Mouse (Mus musculus) 3134 (cell line): ENCODE results near the gene Lsm12.
"Not testable (repeated sequence)": the region's sequence is repeated elsewhere in the genome, so short reads cannot be mapped to it uniquely, and the experiment has no call there.

Source experiments
- DNase-seq: peaks from one replicate; pipeline ENCODE4 v3.0.0-alpha.2; 2011; ENCODE audit warnings: low spot score; ENCODE audit not compliant: insufficient read length; ENCODE audit errors: extremely low read depth

The Lsm12 gene

DNA sequence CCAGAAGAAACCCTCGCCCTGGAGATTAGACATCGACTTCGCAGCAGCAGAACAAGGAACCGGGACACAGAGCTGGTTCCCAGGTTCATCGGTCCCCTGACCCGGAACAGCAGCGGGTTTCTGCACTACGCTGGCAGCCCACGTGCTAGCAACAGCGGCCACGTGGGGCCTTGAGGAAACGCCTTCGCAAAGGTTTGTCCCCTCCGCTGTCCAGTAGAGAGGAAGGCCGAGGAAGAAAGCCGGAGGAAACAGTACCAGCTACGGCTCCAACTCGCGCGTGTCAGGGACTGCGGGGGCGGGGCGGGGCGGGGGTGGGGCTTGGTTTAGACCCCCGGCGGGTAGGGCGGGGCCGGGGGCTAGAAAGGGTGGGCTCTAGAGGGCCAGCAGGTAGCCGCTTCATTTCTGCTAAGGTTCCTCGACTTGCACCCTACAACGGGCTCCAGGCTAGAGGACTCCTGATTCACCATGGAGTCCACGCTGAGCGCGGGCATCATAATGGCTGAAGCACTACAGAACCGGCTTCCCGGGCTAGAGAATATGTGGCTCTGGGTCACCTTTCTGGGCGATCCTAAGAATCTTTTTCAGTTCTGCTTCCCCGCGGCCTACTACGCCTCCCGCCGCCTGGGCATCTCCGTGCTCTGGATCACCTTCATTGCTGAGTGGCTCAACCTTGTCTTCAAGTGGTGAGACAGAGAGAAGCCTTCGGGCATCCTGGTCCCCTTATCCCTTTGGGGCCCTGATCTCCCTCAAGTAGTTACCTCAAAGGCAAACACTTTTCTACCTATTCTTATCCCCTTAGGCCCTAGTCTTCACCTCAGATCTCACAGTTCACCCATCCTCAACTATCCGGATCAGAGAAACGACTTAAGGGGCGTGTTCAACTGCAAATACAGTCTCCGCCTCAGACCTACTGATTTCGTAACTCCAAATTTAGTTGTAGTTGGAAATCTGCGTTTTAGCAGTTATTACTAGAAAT lies 4.7 kb upstream of the Lsm12 start, which contains the start of gene G6pc3:
Gene G6pc3, plus strand, starts transcription at position 160 of the 976 bp plus-strand sequence.
- DNase-seq, result peak; percentile 76

DNA sequence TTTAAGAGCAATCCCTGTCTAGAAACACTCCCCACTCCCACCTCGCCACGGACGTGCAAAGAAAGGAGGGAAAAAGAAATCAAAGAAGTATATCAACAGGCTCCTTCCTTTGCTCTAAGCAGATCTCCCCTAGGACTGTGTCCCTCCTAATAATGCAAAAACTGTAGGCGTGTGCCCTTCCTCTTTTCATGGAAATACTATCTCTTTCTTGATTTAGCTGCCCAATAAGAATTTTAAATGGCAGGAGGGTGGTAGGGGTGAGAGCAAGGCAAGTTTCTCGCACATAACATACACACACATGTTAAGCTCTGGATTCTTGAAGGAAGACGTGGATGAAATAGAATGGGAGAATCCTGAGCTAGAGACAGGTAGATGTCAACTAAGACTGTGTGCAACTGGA lies 3.9 kb upstream of the Lsm12 start:
- DNase-seq, result no peak

DNA sequence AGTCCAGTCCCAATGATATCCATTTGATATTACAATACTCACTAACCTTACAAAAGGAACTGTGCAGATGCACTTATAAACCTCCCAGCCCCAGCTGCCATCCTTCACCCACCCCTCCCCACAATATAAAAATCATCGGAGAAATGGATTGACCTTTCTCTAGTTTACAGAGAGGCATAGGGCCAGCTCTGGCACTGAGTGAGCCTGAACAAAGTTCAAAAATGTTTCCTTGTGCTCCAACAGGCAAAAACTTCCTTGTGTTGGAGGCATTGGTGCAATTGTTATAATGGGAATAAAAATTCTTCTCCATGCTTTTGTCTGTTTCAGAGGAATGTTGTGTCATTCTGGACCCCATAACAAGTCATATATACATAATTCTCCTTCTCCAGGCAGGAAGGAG lies 1.1 kb upstream of the Lsm12 start:
- DNase-seq, result no peak

DNA sequence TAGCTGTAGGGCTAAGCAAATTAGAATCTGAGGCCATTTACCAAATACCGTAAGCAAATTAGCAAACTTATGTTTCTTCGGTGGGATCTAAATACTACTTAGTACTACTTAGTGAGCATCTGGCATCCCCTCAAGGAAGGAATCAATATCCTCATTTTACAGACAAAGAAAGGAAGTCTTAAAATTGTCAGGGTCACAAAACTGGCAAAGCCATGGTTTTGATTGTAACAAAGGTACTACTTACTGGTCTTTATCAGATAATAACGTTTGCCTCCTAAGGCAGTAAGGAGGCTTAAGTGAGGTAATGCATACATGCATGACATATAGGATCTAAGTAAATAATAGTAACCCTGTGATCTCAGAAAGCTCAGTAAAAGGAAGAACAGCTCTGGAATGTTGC lies 581 bp upstream of the Lsm12 start:
- no peak for DNase-seq

DNA sequence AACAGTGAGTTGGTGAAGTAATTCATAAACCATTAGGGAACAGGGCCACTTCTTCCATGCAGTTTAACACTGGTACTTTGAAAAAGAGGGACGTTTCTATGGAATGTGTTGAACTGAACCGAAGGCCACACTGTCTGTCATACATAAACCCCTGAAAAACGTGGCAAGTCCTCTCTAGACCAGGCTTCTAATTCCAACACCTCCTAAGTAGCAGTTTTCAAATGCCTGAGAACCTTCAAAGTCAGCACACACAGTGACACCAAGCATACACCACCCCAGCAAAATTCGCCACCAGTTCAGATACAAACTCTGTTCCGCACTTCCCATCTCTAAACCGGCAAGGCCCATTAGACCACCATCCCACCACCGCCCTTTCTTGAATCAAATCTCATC lies 847 bp downstream of the Lsm12 start:
- no peak for DNase-seq

DNA sequence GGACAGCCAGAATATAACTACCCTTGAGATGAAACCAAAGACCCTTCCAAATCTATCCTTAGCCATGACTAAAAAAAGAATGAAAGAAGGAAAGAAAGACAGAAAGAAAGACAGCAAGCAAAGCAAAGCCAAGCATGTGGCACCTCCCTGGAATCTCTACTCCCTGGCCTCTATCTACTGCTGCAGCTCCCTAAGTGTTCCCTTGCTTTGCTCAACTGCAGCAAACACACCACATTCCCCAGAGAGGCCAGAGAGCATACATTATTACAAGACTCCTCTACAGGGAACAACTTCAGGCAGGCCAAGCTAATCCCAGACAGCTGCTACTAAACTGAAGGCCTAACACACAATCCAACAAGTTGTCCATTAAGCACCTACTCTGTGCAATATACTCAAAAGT lies 5.3 kb downstream of the Lsm12 start:
- DNase-seq, result no peak

DNA sequence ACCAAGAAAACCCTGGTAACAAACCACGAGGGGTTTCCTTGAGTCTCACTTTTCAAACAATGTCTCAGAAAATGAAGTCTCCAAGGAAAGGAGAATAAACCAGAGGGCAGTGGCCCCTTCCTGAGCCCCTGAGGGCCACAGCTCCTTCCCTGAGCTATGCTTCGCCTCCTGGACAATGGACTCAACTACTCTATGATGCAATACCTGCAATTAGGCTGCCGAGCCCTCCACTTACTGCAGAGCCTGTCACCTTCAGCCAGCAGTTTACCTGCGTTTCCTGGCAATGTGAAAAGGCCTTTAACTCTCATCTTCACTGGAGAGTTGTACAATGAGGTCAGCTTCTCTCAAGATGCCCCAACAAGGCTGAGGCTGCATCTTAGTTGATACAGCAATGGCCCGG lies 16.4 kb downstream of the Lsm12 start:
- DNase-seq, result no peak

DNA sequence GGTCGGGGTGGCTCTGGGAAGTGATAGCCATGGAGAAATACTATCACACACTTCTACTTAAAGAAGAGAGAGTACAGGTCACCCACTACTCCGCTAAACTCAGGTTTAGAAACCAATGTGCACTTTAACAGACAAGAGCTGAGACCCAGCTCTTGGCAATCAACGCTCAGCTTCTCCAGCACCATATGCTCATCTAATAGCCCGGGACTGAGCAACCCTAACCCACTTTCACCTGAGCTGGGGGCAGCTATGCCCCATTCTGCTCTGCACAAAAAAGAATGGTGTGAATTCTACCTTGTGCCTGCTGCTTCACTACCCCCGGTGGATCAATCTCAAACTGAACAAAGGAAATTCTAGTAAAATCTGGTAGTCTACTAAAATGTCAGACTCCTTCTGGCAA lies 17.6 kb downstream of the Lsm12 start:
- no peak for DNase-seq

DNA sequence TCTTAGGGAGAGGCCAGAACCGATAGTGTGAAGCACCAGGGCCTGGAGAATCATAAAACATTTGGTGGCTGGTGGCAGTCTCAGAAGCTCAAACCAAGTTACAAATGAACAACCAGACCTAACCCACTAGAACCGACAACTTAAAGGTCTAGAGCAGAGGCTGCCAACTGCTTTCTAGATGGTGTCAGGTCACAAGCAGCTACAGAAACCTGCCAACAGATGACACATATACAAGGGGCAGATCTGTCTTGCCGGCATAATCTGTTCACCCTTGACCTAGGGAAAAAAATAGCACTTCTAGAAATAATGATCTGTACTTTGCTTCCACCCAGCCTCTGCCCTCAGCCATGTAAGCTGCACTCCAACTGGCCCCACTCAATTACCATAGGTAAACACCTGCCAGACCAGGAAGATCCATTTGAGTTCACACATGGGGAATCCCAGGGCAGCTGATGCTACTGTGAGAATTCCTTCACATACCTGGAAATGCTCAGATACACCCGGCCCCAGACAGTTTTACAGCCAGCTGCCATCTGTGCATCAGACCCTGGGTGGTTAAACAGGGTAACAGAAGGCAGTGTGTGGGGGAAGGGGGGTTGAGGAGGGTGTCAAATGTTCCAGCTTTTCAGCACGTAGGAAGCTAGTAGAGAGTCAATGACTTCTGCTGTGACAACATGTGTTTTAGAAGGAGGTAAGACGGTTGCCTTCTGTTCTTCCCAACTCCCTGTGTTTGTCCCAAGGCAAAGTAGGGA lies 18.9 kb downstream of the Lsm12 start:
- no peak for DNase-seq

DNA sequence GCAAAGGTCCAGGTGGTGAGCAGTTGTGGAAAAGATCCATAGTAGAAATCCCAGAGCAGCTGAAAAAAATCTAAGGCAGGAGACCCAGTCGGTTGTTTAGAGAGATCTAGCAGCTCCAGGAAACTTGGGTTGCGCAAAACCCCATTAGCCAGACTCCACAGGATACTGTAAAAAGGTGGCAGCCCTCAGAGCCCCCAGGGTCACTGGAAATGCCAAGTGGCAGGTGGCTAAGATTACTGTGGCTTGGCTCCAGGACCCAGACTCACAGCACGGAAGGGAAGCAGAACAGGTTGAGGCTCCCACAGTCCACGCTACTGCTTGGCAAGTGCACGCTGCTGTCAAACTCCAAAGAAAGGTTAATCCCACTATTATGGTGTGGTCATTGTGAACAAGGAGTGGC lies 25.3 kb downstream of the Lsm12 start:
- DNase-seq, result no peak

DNA sequence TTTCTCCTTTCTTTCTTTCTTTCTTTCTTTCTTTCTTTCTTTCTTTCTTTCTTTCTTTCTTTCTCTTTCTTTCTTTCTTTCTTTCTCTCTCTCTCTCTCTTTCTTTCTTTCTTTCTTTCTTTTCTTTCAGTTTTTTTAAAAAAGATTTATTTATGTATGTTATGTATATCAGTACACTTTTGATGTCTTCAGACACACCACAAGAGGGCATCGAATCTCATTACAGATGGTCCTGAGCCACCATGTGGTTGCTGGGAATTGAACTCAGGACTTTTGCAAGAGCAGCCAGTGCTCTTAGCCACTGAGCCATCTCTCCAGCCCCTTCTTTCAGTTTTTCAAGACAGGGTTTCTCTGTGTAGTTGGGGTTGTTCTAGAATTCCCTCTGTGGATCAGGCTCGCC lies 27.1 kb downstream of the Lsm12 start:
- not testable (repeated sequence) for DNase-seq

DNA sequence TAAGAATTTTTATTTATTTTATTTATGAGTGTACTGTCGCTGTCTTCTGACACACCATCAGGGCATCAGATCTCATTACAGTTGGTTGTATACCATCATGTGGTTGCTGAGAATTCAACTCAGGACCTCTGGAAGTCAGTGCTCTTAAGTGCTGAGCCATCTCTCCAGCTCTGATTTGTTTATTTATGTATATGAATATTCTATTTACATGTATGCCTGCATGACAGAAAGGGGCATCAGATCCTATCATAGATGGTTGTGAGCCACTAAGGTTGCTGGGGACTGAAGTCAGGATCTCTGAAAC lies 28.4 kb downstream of the Lsm12 start:
- DNase-seq, result no peak

DNA sequence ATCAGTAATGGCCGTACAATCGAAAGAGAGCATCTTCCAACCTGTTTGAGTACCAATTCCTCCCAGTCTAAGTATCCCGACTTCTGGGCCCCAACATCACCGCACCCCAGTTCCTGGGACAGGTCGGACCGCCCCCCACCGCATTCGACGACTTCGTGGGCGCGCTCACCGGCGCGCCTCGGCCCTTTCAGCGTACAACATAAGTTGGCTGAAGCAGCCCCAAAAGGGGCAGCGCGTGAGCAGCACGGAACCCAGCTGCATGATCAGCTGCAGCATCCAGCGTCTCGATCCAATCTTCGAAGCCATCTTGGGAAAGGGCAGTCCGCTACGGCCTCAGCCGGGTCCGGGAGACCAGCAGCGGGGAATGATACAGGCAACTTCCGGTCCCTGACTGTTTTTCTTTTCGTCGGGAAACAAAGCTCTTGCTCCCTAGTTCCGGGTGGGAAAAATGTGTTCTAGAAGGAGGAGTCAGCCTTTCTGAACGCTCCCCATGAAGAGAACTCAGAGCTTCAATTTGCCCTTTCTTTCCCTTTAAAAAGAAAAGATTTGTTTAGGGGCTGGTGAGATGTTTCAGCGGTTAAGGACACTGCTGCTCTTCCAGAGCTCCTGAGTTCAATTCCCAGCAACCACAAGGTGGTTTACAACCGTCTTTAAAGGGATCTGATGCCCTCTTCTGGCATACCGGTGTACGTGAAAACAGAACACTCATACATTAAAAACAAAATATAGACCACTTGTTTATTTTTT lies 28.9 kb downstream of the Lsm12 start, which contains the start of gene Tmem101:
Gene Tmem101, minus strand, starts transcription at position 366 of the 747 bp plus-strand sequence.
- peak; percentile 85 for DNase-seq

DNA sequence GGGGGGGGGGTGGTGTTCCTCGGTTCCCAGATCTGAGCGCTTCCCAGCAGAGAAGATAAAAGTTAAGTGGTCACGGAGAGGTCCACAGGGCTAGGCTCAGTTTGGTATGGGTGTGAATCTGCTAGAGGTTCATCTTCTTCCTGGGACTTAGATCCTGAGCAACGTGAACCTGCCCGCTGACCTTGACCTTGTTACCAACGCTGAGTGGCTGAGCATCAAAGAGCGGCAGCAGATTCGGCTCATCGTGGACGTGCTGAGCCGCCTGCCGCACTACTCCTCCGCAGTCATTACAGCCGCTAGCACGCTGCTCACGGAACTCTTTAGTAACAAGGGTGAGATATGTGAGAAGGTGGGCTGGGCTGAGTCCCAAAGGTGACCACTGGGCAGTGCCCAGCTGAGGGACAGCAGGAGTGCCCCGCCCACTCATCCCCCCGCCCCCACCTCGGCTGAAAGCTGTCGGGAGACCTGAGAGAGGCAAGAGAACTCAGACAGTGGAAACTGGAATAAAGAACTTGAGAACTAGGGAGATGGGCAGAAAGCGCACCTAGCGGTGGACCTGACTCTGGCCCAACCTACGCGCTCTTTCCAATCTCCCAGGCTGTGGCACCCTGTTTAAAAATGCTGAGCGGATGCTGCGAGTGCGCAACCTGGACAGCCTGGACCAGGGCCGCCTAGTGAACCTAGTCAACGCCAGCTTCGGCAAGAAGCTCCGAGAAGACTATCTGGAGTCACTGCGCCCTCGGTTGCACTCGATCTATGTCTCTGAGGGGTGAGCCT lies 37.7 kb downstream of the Lsm12 start:
- DNase-seq, result no peak

DNA sequence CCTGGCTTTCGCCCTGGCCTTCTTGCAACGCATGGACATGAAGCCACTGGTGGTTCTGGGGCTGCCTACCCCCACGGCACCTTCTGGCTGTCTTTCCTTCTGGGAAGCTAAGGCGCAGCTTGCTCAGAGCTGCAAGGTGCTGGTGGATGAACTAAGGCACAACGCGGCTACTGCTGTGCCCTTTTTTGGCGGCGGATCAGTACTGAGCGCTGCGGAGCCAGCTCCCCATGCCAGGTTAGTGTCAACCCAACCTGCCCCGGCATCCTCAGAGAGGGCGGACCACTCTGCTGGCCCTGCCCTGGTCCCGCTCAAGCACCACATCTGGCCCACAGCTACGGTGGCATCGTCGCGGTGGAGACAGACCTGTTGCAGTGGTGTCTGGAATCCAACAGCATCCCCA lies 38.6 kb downstream of the Lsm12 start:
- no peak for DNase-seq

DNA sequence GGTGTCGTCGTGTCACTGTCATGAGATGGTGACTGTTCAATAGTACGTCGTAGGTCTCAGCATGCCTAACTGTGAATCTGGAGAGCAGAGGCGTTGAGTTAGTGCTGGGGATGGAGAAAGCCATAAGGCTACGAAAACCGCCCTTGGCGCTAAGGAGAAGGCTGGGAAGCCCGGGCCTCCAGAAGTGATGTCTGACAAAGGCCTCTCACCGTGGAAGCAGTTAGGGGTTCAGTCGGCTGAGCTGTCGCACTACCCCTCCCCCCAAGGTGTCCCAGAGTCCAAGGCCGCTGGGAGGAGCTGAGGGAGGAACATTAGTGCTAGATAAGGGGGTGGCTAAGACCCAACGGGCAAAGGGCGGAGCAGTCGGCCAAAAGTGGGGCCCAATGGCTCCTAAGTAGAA lies 39.1 kb downstream of the Lsm12 start:
- DNase-seq, result no peak

DNA sequence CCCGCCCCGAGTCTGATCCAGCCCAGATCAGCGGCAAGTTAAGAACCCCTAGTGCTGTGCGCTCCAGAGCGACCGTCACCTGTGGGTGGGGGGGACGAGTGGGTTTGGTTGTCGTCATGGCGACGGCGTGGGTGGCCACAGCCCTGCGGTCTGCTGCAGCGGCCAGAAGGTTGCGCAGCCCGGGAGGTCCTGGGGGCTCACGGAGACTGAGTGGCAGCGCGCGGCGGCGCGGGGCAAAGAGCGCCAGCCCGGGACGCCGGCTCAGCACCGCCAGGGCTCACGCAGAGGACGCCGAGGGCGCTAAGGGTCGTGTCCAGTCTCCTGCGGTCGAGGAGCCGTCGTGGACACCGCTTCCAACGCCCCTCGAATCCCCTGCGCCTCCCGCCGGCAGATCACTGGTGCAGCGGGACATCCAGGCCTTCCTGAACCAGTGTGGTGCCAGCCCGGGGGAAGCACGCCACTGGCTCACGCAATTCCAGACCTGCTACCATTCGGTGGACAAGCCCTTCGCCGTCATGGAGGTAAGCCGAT lies 39.6 kb downstream of the Lsm12 start, which contains the start of gene Nags:
Gene Nags, plus strand, starts transcription at position 43 of the 531 bp plus-strand sequence.
- DNase-seq, result no peak

DNA sequence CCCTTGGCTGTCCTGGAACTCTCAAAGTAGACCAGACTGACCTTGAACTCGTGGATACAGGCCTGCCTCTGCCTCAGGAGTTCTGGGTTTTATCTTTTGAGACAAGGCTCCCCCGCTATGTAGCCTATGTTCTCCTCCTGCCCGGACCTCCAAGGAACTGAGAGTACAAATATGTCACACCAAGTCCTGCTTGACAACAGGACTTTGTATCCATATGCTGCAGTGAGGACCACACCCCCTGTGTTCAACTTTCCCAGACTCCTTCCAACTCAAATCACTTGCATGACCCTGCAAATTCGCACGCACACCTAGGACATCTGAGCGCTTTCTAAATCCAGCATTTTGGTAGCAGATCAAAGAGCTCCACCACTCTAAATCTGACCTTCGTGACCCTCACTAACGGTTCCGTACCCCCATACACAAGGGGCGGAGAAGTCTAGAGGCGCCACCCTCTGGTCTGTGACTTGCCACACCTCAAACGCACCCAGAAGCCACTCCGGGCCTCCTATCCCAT lies 40.1 kb downstream of the Lsm12 start:
- no peak for DNase-seq

DNA sequence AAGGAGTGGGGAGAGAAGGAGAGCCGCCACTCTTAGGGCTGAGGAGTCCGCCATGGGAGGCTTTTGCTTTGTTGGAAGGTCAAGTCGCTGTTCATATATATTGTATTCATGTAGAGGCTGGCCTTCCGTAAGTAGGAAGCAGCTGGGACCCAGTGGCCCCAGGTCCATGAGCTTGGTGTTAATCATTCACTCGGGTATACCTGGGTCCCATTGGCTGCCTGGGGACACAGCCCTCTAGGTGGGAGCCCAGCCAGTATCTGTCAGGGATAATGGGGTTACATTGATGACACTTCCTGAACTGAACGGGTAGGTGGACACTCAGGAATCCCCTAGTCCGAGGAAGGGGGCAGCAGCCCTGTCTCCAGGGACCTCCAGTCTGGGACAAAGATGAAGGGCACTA lies 42.7 kb downstream of the Lsm12 start:
- DNase-seq, result no peak

DNA sequence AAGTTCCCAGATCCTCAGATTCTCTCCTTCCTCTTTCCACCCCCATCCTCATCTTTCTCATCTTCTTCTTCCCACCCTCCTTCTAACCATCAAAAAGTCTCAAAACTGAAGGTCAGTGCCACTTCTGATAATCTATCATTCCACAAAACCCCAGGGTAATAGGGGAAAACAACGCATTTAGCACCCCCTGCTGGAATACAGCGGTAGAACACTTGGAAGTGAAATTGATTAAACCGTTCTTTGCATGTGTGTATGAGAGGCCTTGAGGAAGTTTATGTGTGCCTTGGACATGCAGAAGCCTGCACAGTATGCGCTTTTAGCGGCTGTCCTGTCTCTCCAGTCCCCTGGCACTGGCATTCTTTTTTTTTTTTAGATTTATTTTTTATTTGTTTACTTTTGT lies 44.6 kb downstream of the Lsm12 start:
- no peak for DNase-seq
